Mouse (Mus musculus) spleen, adult 2 months (tissue): ENCODE measurements around the gene Osgepl1. TPM values are rescaled to one million over a fixed set of nuclear protein-coding genes. Genes with fewer than 3 reads are reported as not detected.

Source experiments
- DNase-seq, 2 experiments: peaks; one replicate each; pipeline versions ENCODE4 v3.0.0 to v3.0.0-alpha.2; 2012 to 2021; ENCODE audit warnings: low spot score in 2 of 2, low read depth in 1 of 2
- H3K27ac ChIP-seq: fragments of 200-500 bp; 2 replicates; pipeline ENCODE4 v1.5.1; 2012; ENCODE audit warnings: low read length, inconsistent platforms; ENCODE audit not compliant: insufficient read depth
- H3K27me3 ChIP-seq: fragments of 200-500 bp; 2 replicates; pipeline ENCODE4 v1.6.1; 2012; ENCODE audit warnings: mild to moderate bottlenecking, moderate library complexity, low read length, inconsistent platforms; ENCODE audit not compliant: control insufficient read depth, insufficient read depth
- H3K36me3 ChIP-seq: fragments of 200-500 bp; 2 replicates; pipeline ENCODE4 v1.6.1; 2012; ENCODE audit warnings: mild to moderate bottlenecking, low read length, inconsistent platforms; ENCODE audit not compliant: control insufficient read depth, insufficient read depth
- H3K4me1 ChIP-seq: fragments of 200-500 bp; 2 replicates; pipeline ENCODE4 v1.6.1; 2011; ENCODE audit warnings: inconsistent platforms; ENCODE audit not compliant: control insufficient read depth, insufficient read depth, insufficient read length
- H3K4me3 ChIP-seq: fragments of 200-500 bp; 2 replicates; pipeline ENCODE4 v1.5.1; 2011; ENCODE audit warnings: mild to moderate bottlenecking, inconsistent platforms; ENCODE audit not compliant: insufficient read depth, insufficient read length; ENCODE audit errors: extremely low read depth
- CTCF ChIP-seq: fragments of 200-500 bp; IDR thresholded peaks from 2 replicates; pipeline ENCODE4 v1.5.1; 2011; ENCODE audit warnings: mild to moderate bottlenecking, inconsistent platforms; ENCODE audit not compliant: insufficient read depth, insufficient read length, insufficient replicate concordance; ENCODE audit errors: extremely low read depth
- POLR2A ChIP-seq: fragments of 200-500 bp; IDR thresholded peaks from 2 replicates; pipeline ENCODE4 v1.6.1; 2011; ENCODE audit warnings: low read depth, low read length, inconsistent platforms
- WGBS: fragments of 180-500 bp; shearing (Covaris S2); methylation state at CpG from one replicate; pipeline ENCODE4 v1.1.7; 2018; 5-methylcytosine and 5-hydroxymethylcytosine counted together
- polyA plus RNA-seq: library from polyadenylated mRNA; depleted of rRNA; stranded (reverse); fragments of >200 nt; gene quantifications from 2 replicates; pipeline ENCODE4 v1.2.3, GENCODE M21; 2012; rRNA removed

The Osgepl1 gene
- polyA plus RNA-seq, 1 experiment, result 1.8 TPM

DNA sequence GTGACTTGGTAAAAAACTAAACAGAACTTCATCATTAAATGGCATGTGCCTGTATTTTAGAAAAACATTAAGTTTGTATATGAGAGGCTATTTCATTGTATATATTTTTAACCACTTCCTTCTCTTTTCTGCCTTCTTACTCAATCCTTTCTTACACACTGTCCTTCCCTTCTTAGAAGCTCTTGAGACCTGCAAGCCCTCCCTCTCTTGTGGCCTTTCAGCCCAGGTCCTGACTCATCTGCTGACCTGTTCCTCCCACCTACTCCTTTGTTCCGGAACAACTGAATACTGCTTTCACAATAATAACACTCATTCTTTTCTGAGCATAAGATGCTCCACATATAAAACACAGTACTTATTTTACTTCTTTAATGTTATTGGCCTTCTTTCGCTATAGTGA, 27.6 kb downstream of the Osgepl1 start:
- no peak for TF ChIP-seq POLR2A
- TF ChIP-seq CTCF, result no peak
- no peak for DNase-seq
- Histone ChIP-seq H3K36me3 (peaks cover 17% of the 10 kb centered on the region; the same call in 1 of the 2 replicates), H3K4me3 (no peak overlapping the region), H3K27ac (no peak overlapping the region), H3K4me1 (no peaks in the 10 kb centered on the region), H3K27me3 (no peaks in the 10 kb centered on the region)
- WGBS, result 93% methylated on average over 2 of the region's 2 CpGs

- H3K4me3 ChIP-seq, result peak within 1 kb of the TSS; percentile 96
- peaks cover 6% of the 10 kb centered on the region for H3K4me1 ChIP-seq
- peak; percentile 85 for TF ChIP-seq POLR2A
- TF ChIP-seq CTCF, result peak; percentile 8; the same call in 1 of the 2 replicates
- DNase-seq, result peak; percentile 93 to 97
- H3K27me3 ChIP-seq, result no peaks in the 10 kb centered on the region
- under 1% methylated on average over 44 of the region's 44 CpGs for WGBS
- H3K27ac ChIP-seq, result peak within 1 kb of the TSS; percentile 88
- peaks cover 7% of the 10 kb centered on the region for H3K36me3 ChIP-seq
Observed at GRCm38 (mm10) chr1:53352327-53353261, 39.2 kb downstream of the Osgepl1 start, which contains the start of the genes Asdurf, Gm28551 and Asnsd1. Gene Asdurf, minus strand, starts transcription at chr1:53352619. Gene Gm28551, minus strand, starts transcription at chr1:53352667. Gene Asnsd1, minus strand, starts transcription at chr1:53352752.

DNA sequence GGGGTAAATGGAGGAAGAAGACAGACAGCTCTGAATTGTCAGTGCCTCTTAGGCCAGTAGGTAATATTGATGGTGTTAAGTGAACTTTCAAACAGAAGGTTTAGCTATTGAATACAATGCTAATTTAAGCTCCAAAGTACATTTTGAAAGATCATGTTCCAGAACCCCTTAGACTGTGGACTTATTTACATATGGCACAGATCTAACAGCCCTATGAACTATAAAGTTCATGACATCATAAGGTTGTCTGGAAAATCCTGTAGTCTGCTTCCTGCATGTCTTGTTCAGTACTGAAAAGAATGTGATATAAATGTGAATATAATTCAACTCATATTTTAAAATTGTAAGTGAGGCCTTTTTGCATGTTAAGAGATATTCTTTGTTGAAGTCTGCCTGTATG, 45.6 kb downstream of the Osgepl1 start:
- DNase-seq, result no peak
- Histone ChIP-seq H3K27ac (no peak overlapping the region), H3K27me3 (no peaks in the 10 kb centered on the region), H3K4me3 (no peak overlapping the region), H3K36me3 (no peaks in the 10 kb centered on the region), H3K4me1 (no peaks in the 10 kb centered on the region)
- no peak for TF ChIP-seq POLR2A

Other genes starting within 250 kb of the Osgepl1 start
- not detected in 2 replicates for gene 1700019A02Rik, start 126.0 kb upstream of the Osgepl1 start, polyA plus RNA-seq
- gene Pms1, start 16.6 kb upstream of the Osgepl1 start, polyA plus RNA-seq, result 1.5 and 3.2 TPM in 2 replicates
- gene Ormdl1, start 16.5 kb upstream of the Osgepl1 start, polyA plus RNA-seq, result 4.8 and 5.6 TPM in 2 replicates
- 14.6 and 23.0 TPM in 2 replicates for gene Gm28778, start 16.5 kb upstream of the Osgepl1 start, polyA plus RNA-seq
- gene Asdurf, start 39.0 kb downstream of the Osgepl1 start, polyA plus RNA-seq, result not detected in 2 replicates
- gene Gm28551, start 39.0 kb downstream of the Osgepl1 start, polyA plus RNA-seq, result not detected in 2 replicates
- 4.8 and 5.9 TPM in 2 replicates for gene Asnsd1, start 39.1 kb downstream of the Osgepl1 start, polyA plus RNA-seq